Mouse (Mus musculus) ES-E14 (cell line): ENCODE results near the gene Arhgap28.

Experiments
- HCFC1 ChIP-seq: IDR thresholded peaks from 2 replicates; pipeline ENCODE4 v1.6.1; 2012; ENCODE audit warnings: low read length, inconsistent platforms, borderline replicate concordance; ENCODE audit not compliant: insufficient read depth
- ZNF384 ChIP-seq: IDR thresholded peaks from 2 replicates; pipeline ENCODE4 v1.6.1; 2012; ENCODE audit warnings: low read depth, low read length, inconsistent platforms

GRCm38 (mm10) chr17:67908137-67908536, 95.8 kb downstream of the Arhgap28 start:
- TF ChIP-seq HCFC1 (no peak), ZNF384 (no peak)
